8 mouse cellular contexts compared by ENCODE assay signal in genomic region chr5:119246824-119247223, GRCm38 (mm10).
DNase-seq lines count a peak whose midpoint lies in the region; ATAC-seq and TF ChIP-seq lines count a peak whose summit lies in the region.

No protein-coding gene starts in this region.

- peak overlapping the region; percentile 30; the same call in 1 of the 2 replicates for H3K27ac ChIP-seq in lung, embryonic 14.5 days (ENCODE audit: low read depth)

- WGBS in lung, embryonic 14.5 days, result 67% methylated on average over 10 of the region's 10 CpGs

- no peak overlapping the region for H3K4me2 ChIP-seq in lung, embryonic 14.5 days

- no peak for TF ChIP-seq CTCF in lung, embryonic 14.5 days (IDR thresholded peaks at IDR 0.05; ENCODE audit: low read depth)

- H3K9me3 ChIP-seq in lung, embryonic 14.5 days (ENCODE audit: low read depth, low read length), result no peaks in the 10 kb centered on the region

- peaks cover 7% of the 10 kb centered on the region for H3K4me1 ChIP-seq in lung, embryonic 14.5 days (ENCODE audit: insufficient read depth)

- H3K27me3 ChIP-seq in lung, embryonic 14.5 days (ENCODE audit: insufficient read depth, low read length), result no peaks in the 10 kb centered on the region

- no peak overlapping the region for H3K4me3 ChIP-seq in lung, embryonic 14.5 days (ENCODE audit: low read depth, low read length)

- no peak overlapping the region for H3K9ac ChIP-seq in lung, embryonic 14.5 days

- H3K36me3 ChIP-seq in lung, embryonic 14.5 days (ENCODE audit: insufficient read depth), result no peaks in the 10 kb centered on the region

- ATAC-seq in lung, embryonic 14.5 days (ENCODE audit: insufficient read depth), result no peak

- DNase-seq in adrenal gland, adult 2 months, result peak; percentile 31
- no peak for DNase-seq in adrenal gland, adult 18-20 months (ENCODE audit: low spot score in 2 of 2)
- DNase-seq in frontal cortex, postnatal 14 days (ENCODE audit: low spot score in 2 of 2), result peak; percentile 22 to 27
- peak; percentile 49 for DNase-seq in kidney, postnatal 14 days
- peak; percentile 34 for DNase-seq in lung, embryonic 14.5 days
- no peak for DNase-seq in natural killer cell, adult 2 months (ENCODE audit: low spot score in 2 of 2)
- DNase-seq in cerebellum, adult 18-20 months, result no peak
- no peak for DNase-seq in thymus, postnatal 14 days

Comparison
In these comparisons a context has a peak if more than half of its experiments do, and no peak if none do; other contexts are left out.
1. DNase-seq: peak in adrenal gland, adult 2 months (single experiment), frontal cortex, postnatal 14 days (2 of 2), kidney, postnatal 14 days (single experiment) and lung, embryonic 14.5 days (single experiment); none in adrenal gland, adult 18-20 months (0 of 2), natural killer cell, adult 2 months (0 of 2), cerebellum, adult 18-20 months (0 of 2) and thymus, postnatal 14 days (single experiment).